15 mouse cellular contexts compared by ENCODE assay signal in genomic region chr4:97974037-97974436, GRCm38 (mm10).
A peak's percentile ranks its signal among the peaks of the same experiment; 100 is the strongest.
DNase-seq lines count a peak whose midpoint lies in the region; ATAC-seq and TF ChIP-seq lines count a peak whose summit lies in the region.
"Had no signal": no experiment of that assay in that cellular context is flagged by ENCODE, and none has a peak within 500 bp of the region (broad histone marks: within the 10 kb centered on the region; RNA-seq: fewer than 3 reads in every experiment).

No protein-coding gene starts in this region.

- H3K36me3 ChIP-seq in embryonic facial prominence, embryonic 14.5 days (ENCODE audit: control insufficient read depth, insufficient read depth, low read length) = 0 out of 2 replicates have a peak, but pooled peaks cover 5% of the 10 kb centered on the region
- no peaks in the 10 kb centered on the region; the same call in 1 of the 2 replicates for H3K36me3 ChIP-seq in embryonic facial prominence, embryonic 10.5 days (replicated peaks)
- no peaks in the 10 kb centered on the region for H3K36me3 ChIP-seq in heart, embryonic 11.5 days (ENCODE audit: control insufficient read depth, insufficient read depth, low read length)
- H3K36me3 ChIP-seq: embryonic facial prominence, embryonic 13.5 days; limb, embryonic 15.5 days; midbrain, embryonic 10.5 days had no signal

- H3K4me1 ChIP-seq in embryonic facial prominence, embryonic 14.5 days (ENCODE audit: control insufficient read depth, insufficient read depth, low read length) = peaks cover 5% of the 10 kb centered on the region; the same call in 1 of the 2 replicates
- peaks cover 16% of the 10 kb centered on the region; the same call in 1 of the 2 replicates for H3K4me1 ChIP-seq in embryonic facial prominence, embryonic 10.5 days
- H3K4me1 ChIP-seq in heart, embryonic 11.5 days (ENCODE audit: control insufficient read depth, insufficient read depth, low read length) = peaks cover 3% of the 10 kb centered on the region; the same call in 1 of the 2 replicates
- H3K4me1 ChIP-seq: forebrain, embryonic 13.5 days; midbrain, embryonic 10.5 days had no signal

- H3K27ac ChIP-seq in embryonic facial prominence, embryonic 14.5 days (replicated peaks; ENCODE audit: low read depth, low read length) = no peak overlapping the region
- H3K27ac ChIP-seq in embryonic facial prominence, embryonic 10.5 days (replicated peaks) = no peak overlapping the region
- peak overlapping the region; percentile 12; the same call in 1 of the 2 replicates for H3K27ac ChIP-seq in layer of hippocampus, adult 2 months
- peak overlapping the region; percentile 18; the same call in 1 of the 2 replicates for H3K27ac ChIP-seq in heart, embryonic 11.5 days (ENCODE audit: low read depth, low read length)
- H3K27ac ChIP-seq: embryonic facial prominence, embryonic 13.5 days; forebrain, embryonic 13.5 days; limb, embryonic 15.5 days; midbrain, embryonic 10.5 days had no signal

- no peaks in the 10 kb centered on the region for H3K9me3 ChIP-seq in embryonic facial prominence, embryonic 14.5 days (ENCODE audit: control insufficient read depth, low read length)
- H3K9me3 ChIP-seq in embryonic facial prominence, embryonic 10.5 days = no peaks in the 10 kb centered on the region
- no peaks in the 10 kb centered on the region for H3K9me3 ChIP-seq in heart, embryonic 11.5 days (replicated peaks; ENCODE audit: control insufficient read depth, low read length)
- H3K9me3 ChIP-seq: embryonic facial prominence, embryonic 13.5 days; forebrain, embryonic 13.5 days; limb, embryonic 15.5 days; midbrain, embryonic 10.5 days had no signal

- H3K4me3 ChIP-seq in embryonic facial prominence, embryonic 14.5 days (ENCODE audit: low read depth, low read length) = no peak overlapping the region
- no peak overlapping the region for H3K4me3 ChIP-seq in embryonic facial prominence, embryonic 10.5 days
- H3K4me3 ChIP-seq in layer of hippocampus, adult 2 months = no peak overlapping the region
- no peak overlapping the region for H3K4me3 ChIP-seq in heart, embryonic 11.5 days (ENCODE audit: low read depth, low read length)
- H3K4me3 ChIP-seq: embryonic facial prominence, embryonic 13.5 days; forebrain, embryonic 13.5 days; limb, embryonic 15.5 days; midbrain, embryonic 10.5 days had no signal

- DNase-seq in embryonic facial prominence, embryonic 14.5 days (ENCODE audit: low spot score) = peak; percentile 26
- no peak for DNase-seq in embryonic facial prominence, embryonic 10.5 days (ENCODE audit: low spot score)
- no peak for DNase-seq in layer of hippocampus, adult 2 months (ENCODE audit: low spot score in 2 of 2)
- DNase-seq in layer of hippocampus, postnatal 36 days = no peak
- peak; percentile 73 for DNase-seq in lung, postnatal 25 days (ENCODE audit: low spot score)
- no peak for DNase-seq in urinary bladder, postnatal 10 days (ENCODE audit: low spot score)
- no peak for DNase-seq in spleen, postnatal 36 days (ENCODE audit: low spot score in 2 of 2)
- DNase-seq: cerebellum, adult 18-20 months; liver, postnatal 0 days; spleen, adult 18-20 months had no signal

- WGBS in embryonic facial prominence, embryonic 14.5 days = 73% methylated on average over 6 of the region's 6 CpGs
- 84% methylated on average over 6 of the region's 6 CpGs for WGBS in embryonic facial prominence, embryonic 10.5 days
- 54% methylated on average over 6 of the region's 6 CpGs for WGBS in heart, embryonic 11.5 days (ENCODE audit: insufficient replicate concordance)

- no peak for ATAC-seq in embryonic facial prominence, embryonic 14.5 days (ENCODE audit: low read depth)
- 0 out of 2 replicates have a peak, but pooled peaks have one; percentile 63 for ATAC-seq in heart, embryonic 11.5 days (replicated peaks; ENCODE audit: insufficient number of reproducible peaks, low FRiP score, low TSS enrichment)
- ATAC-seq: forebrain, embryonic 13.5 days; liver, postnatal 0 days had no signal

- no peak overlapping the region for H3K9ac ChIP-seq in embryonic facial prominence, embryonic 14.5 days (ENCODE audit: low read depth, low read length)
- no peak overlapping the region for H3K9ac ChIP-seq in heart, embryonic 11.5 days (ENCODE audit: low read depth, low read length)
- H3K9ac ChIP-seq: embryonic facial prominence, embryonic 13.5 days; forebrain, embryonic 13.5 days; limb, embryonic 15.5 days; liver, postnatal 0 days had no signal

- H3K27me3 ChIP-seq in embryonic facial prominence, embryonic 14.5 days (replicated peaks; ENCODE audit: control insufficient read depth, insufficient read depth, low read length) = no peaks in the 10 kb centered on the region
- no peaks in the 10 kb centered on the region for H3K27me3 ChIP-seq in embryonic facial prominence, embryonic 10.5 days (replicated peaks; ENCODE audit: low read depth, poor library complexity, severe bottlenecking)
- H3K27me3 ChIP-seq in heart, embryonic 11.5 days (ENCODE audit: control insufficient read depth, insufficient read depth, low read length) = no peaks in the 10 kb centered on the region
- H3K27me3 ChIP-seq: embryonic facial prominence, embryonic 13.5 days; forebrain, embryonic 13.5 days; limb, embryonic 15.5 days had no signal

- H3K4me2 ChIP-seq in embryonic facial prominence, embryonic 14.5 days (ENCODE audit: low read depth, low read length) = no peak overlapping the region
- H3K4me2 ChIP-seq in heart, embryonic 11.5 days = no peak overlapping the region
- H3K4me2 ChIP-seq: embryonic facial prominence, embryonic 13.5 days; forebrain, embryonic 13.5 days; limb, embryonic 15.5 days had no signal

- TF ChIP-seq CTCF in layer of hippocampus, adult 2 months (conservative IDR thresholded peaks at IDR 0.05) = no peak

Comparison
In these comparisons a context has a peak if more than half of its experiments do, and no peak if none do; other contexts are left out.
1. DNase-seq: peak in embryonic facial prominence, embryonic 14.5 days (single experiment) and lung, postnatal 25 days (single experiment); none in embryonic facial prominence, embryonic 10.5 days (single experiment), layer of hippocampus, adult 2 months (0 of 2), layer of hippocampus, postnatal 36 days (0 of 2), urinary bladder, postnatal 10 days (single experiment) and spleen, postnatal 36 days (0 of 2).
2. H3K27ac ChIP-seq: peak in layer of hippocampus, adult 2 months (single experiment) and heart, embryonic 11.5 days (single experiment); none in embryonic facial prominence, embryonic 14.5 days (single experiment) and embryonic facial prominence, embryonic 10.5 days (single experiment).